Mouse (Mus musculus) testis, adult 2 months (tissue): ENCODE measurements around the gene Mrm3. TPM values are rescaled to one million over a fixed set of nuclear protein-coding genes. Genes with fewer than 3 reads are reported as not detected.

Experiments used
- H3K27ac ChIP-seq: fragments of 200-500 bp; 2 replicates; pipeline ENCODE4 v1.5.1; 2012; ENCODE audit warnings: low read depth, low read length; ENCODE audit not compliant: control insufficient read depth, insufficient read depth
- H3K27me3 ChIP-seq: fragments of 200-500 bp; 2 replicates; pipeline ENCODE4 v1.6.1; 2012; ENCODE audit warnings: mild to moderate bottlenecking, low read length, moderate library complexity; ENCODE audit not compliant: control insufficient read depth, insufficient read depth
- H3K36me3 ChIP-seq: fragments of 200-500 bp; 2 replicates; pipeline ENCODE4 v1.6.1; 2012; ENCODE audit warnings: mild to moderate bottlenecking, low read length; ENCODE audit not compliant: control insufficient read depth, insufficient read depth
- H3K4me1 ChIP-seq: fragments of 200-500 bp; 2 replicates; pipeline ENCODE4 v1.6.1; 2012; ENCODE audit warnings: low read length; ENCODE audit not compliant: control insufficient read depth, insufficient read depth
- H3K4me3 ChIP-seq: fragments of 200-500 bp; 2 replicates; pipeline ENCODE4 v1.5.1; 2012; ENCODE audit warnings: low read depth, mild to moderate bottlenecking, low read length, moderate library complexity, mixed read lengths; ENCODE audit not compliant: control insufficient read depth
- CTCF ChIP-seq: fragments of 200-500 bp; IDR thresholded peaks from 2 replicates; pipeline ENCODE4 v1.5.1; 2012; ENCODE audit warnings: low read depth, mild to moderate bottlenecking, inconsistent platforms, low read length, moderate library complexity; ENCODE audit not compliant: control insufficient read depth, insufficient read depth, insufficient replicate concordance
- POLR2A ChIP-seq: fragments of 200-500 bp; IDR thresholded peaks from 2 replicates; pipeline ENCODE4 v1.6.1; 2012; ENCODE audit warnings: low read depth, mild to moderate bottlenecking, inconsistent platforms, low read length, moderate library complexity; ENCODE audit not compliant: control insufficient read depth
- polyA plus RNA-seq: library from polyadenylated mRNA; depleted of rRNA; stranded (reverse); fragments of >200 nt; gene quantifications from 2 replicates; pipeline ENCODE4 v1.2.3, GENCODE M21; 2012

Mrm3 gene
- polyA plus RNA-seq, 1 experiment = 4.3 TPM

- TF ChIP-seq POLR2A = no peak
- no peak for TF ChIP-seq CTCF
- H3K4me1 ChIP-seq = no peaks in the 10 kb centered on the region
- no peak overlapping the region for H3K4me3 ChIP-seq
- no peaks in the 10 kb centered on the region; the same call in none of the 2 replicates for H3K36me3 ChIP-seq
- H3K27ac ChIP-seq = no peak overlapping the region
- no peaks in the 10 kb centered on the region for H3K27me3 ChIP-seq
Measured at GRCm38 (mm10) chr11:76213841-76214240, 29.7 kb upstream of the Mrm3 start.

GRCm38 (mm10) chr11:76215011-76215410 is 28.5 kb upstream of the Mrm3 start:
- H3K27me3 ChIP-seq = no peaks in the 10 kb centered on the region
- no peak for TF ChIP-seq CTCF
- no peak for TF ChIP-seq POLR2A
- H3K27ac ChIP-seq = no peak overlapping the region
- no peaks in the 10 kb centered on the region for H3K4me1 ChIP-seq
- H3K36me3 ChIP-seq = no peaks in the 10 kb centered on the region; the same call in none of the 2 replicates
- peak overlapping the region; percentile 32; the same call in 1 of the 2 replicates for H3K4me3 ChIP-seq

GRCm38 (mm10) chr11:76216049-76216540 is 27.4 kb upstream of the Mrm3 start:
- Histone ChIP-seq H3K27me3 (no peaks in the 10 kb centered on the region), H3K4me3 (peak overlapping the region; percentile 92), H3K4me1 (no peaks in the 10 kb centered on the region), H3K27ac (no peak overlapping the region), H3K36me3 (no peaks in the 10 kb centered on the region; the same call in none of the 2 replicates)
- no peak for TF ChIP-seq POLR2A
- TF ChIP-seq CTCF = no peak

GRCm38 (mm10) chr11:76216681-76217389 is 26.7 kb upstream of the Mrm3 start:
- peak overlapping the region; percentile 92 for H3K4me3 ChIP-seq
- peak overlapping the region; percentile 87 for H3K27ac ChIP-seq
- H3K4me1 ChIP-seq = no peaks in the 10 kb centered on the region
- H3K27me3 ChIP-seq = no peaks in the 10 kb centered on the region
- H3K36me3 ChIP-seq = no peaks in the 10 kb centered on the region; the same call in none of the 2 replicates
- no peak for TF ChIP-seq CTCF
- TF ChIP-seq POLR2A = no peak; the same call in 1 of the 2 replicates

GRCm38 (mm10) chr11:76217390-76217800 is 26.1 kb upstream of the Mrm3 start, which contains the start of the genes Dbil5 and Gemin4:
Dbil5 (plus strand) TSS chr11:76217608.
Gemin4 (minus strand) TSS chr11:76217664.
- TF ChIP-seq CTCF (peak; percentile 97), POLR2A (peak; percentile 99)
- Histone ChIP-seq H3K4me3 (peak within 1 kb of the TSS; percentile 92), H3K27me3 (no peaks in the 10 kb centered on the region), H3K4me1 (no peaks in the 10 kb centered on the region), H3K27ac (peak within 1 kb of the TSS; percentile 87), H3K36me3 (no peaks in the 10 kb centered on the region; the same call in none of the 2 replicates)

GRCm38 (mm10) chr11:76224631-76225030 is 18.9 kb upstream of the Mrm3 start:
- no peak overlapping the region for H3K4me3 ChIP-seq
- no peak overlapping the region for H3K27ac ChIP-seq
- no peaks in the 10 kb centered on the region for H3K27me3 ChIP-seq
- H3K36me3 ChIP-seq = no peaks in the 10 kb centered on the region
- H3K4me1 ChIP-seq = no peaks in the 10 kb centered on the region
- no peak for TF ChIP-seq POLR2A
- no peak for TF ChIP-seq CTCF

GRCm38 (mm10) chr11:76225051-76225450 is 18.5 kb upstream of the Mrm3 start:
- no peak for TF ChIP-seq CTCF
- TF ChIP-seq POLR2A = no peak
- H3K4me1 ChIP-seq = no peaks in the 10 kb centered on the region
- H3K27me3 ChIP-seq = no peaks in the 10 kb centered on the region
- H3K36me3 ChIP-seq = no peaks in the 10 kb centered on the region
- H3K4me3 ChIP-seq = no peak overlapping the region
- H3K27ac ChIP-seq = no peak overlapping the region
